Mouse (Mus musculus) liver, embryonic 14.5 days (tissue): ENCODE results near the gene Svip.

Experiments used
- CTCF ChIP-seq: IDR thresholded peaks from 2 replicates; pipeline ENCODE4 v1.5.1; 2016; ENCODE audit warnings: antibody characterized with exemption, low read depth, control low read depth
- EP300 ChIP-seq: IDR thresholded peaks from 2 replicates; pipeline ENCODE4 v1.6.1; 2016; ENCODE audit warnings: antibody characterized with exemption, low read depth

GRCm38 (mm10) chr7:51985763-51986162 is 20.1 kb downstream of the Svip start:
- TF ChIP-seq CTCF (no peak), EP300 (no peak)
